Mouse (Mus musculus) cortical plate, adult 2 months (tissue): ENCODE measurements around the gene Tceanc.

Experiments
- CTCF ChIP-seq: fragments of 200-500 bp; IDR thresholded peaks from 2 replicates; pipeline ENCODE4 v1.5.1; 2011; ENCODE audit warnings: mild to moderate bottlenecking, control low read depth, low read length; ENCODE audit not compliant: insufficient read depth; ENCODE audit errors: extremely low read depth
- POLR2A ChIP-seq: fragments of 200-500 bp; IDR thresholded peaks from 2 replicates; pipeline ENCODE4 v1.6.1; 2011; ENCODE audit warnings: mild to moderate bottlenecking, low read length, control low read depth; ENCODE audit not compliant: insufficient read depth; ENCODE audit errors: extremely low read depth

- no peak for TF ChIP-seq POLR2A
- TF ChIP-seq CTCF: no peak
Measured at GRCm38 (mm10) chrX:166546495-166546894, 28.1 kb upstream of the Tceanc start.
